Mouse (Mus musculus) E14TG2a.4 (cell line): ENCODE results near the gene Chst11.

Source experiments
- CTCF ChIP-seq: conservative IDR thresholded peaks from 2 replicates; pipeline ENCODE4 v1.5.1; 2014; ENCODE audit warnings: low read length
- NANOG ChIP-seq: IDR thresholded peaks from 2 replicates; pipeline ENCODE4 v1.6.1; 2014; ENCODE audit warnings: borderline replicate concordance, low read length, mixed read lengths
- POU5F1 ChIP-seq: IDR thresholded peaks from 2 replicates; pipeline ENCODE4 v1.6.1; 2014; ENCODE audit warnings: low read length, borderline replicate concordance

DNA sequence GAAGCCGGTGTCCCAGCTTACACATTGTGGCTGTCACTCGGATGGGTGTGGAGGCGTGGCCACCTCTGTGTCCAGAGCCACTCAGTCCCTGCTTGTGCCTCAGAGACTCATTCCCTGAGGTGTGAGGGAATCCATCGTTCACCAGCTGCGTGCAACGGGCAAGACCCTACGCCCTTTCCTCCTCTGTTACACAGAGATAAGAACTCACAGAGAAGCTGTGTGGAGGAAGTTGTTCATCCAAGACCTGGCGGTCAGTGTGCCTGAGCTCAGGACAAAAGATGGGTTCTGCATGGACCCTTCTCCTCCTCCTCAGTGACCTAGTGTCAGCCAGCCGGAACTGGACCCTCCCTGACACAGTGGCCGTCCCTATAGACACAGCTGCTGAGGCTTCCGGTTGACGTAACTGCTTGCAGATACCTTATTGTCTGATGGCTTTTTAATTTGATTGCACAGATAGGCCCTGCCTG, 95.0 kb downstream of the Chst11 start:
- TF ChIP-seq CTCF = no peak
- TF ChIP-seq POU5F1 = no peak
- no peak for TF ChIP-seq NANOG
